Mouse (Mus musculus): ENCODE measurements at regions not wholly inside any gene's neighbourhood (a gene's known extent, or its start where the extent isn't known, plus 50 kb on each side); places are given as distances from the start of the nearest gene placed in this dataset.

DNA sequence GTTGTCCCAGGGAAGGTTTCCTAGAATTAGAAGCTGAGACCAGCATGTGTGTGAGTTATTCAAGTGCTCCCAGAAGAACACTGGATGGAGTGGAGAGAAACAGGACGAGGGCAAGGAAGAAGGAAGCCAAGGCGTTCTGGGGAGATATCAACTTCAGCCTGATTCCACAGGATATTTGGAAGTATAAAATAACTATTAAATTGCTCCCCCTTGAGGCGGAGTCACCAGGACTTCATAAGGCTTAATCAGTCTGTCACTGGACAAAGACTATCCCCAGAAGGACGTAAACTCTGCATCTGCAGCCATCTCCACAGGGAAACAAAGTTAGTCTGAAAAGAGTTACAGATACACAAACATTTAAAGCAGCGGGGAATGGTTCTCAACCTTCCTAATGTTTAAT, 103.9 kb upstream of the Mb21d2 start:
- WGBS: 72% methylated on average over 5 of the region's 5 CpGs
- no peak overlapping the region for H3K9ac ChIP-seq

DNA sequence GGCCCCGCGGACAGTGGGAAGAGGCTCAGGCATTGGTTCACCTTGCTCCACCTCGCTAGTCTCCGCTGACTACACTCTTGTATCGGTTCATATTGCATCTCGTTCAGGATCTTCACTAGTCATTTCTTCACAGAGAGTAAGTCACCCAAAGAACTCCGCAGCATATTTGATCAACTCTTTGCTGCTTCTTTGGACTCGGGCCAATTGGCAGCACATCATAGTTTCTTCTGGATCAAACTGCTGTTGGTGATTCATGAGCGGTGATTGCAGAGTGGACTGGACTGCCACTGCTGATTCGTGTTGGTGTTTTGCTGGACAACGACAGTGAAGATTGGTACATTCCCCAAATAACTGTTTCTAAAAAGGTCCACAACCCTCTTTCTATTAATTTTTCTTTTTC, 98.4 kb upstream of the Mb21d2 start:
- Histone ChIP-seq H3K4me1 (no peaks in the 10 kb centered on the region), H3K9me3 (replicated peaks) (no peaks in the 10 kb centered on the region), H3K36me3 (no peaks in the 10 kb centered on the region), H3K27ac (replicated peaks) (no peak overlapping the region), H3K9ac (no peak overlapping the region), H3K27me3 (no peaks in the 10 kb centered on the region), H3K4me2 (replicated peaks) (no peak overlapping the region), H3K4me3 (replicated peaks) (no peak overlapping the region)
- no peak for ATAC-seq (ENCODE audit: insufficient number of reproducible peaks, low FRiP score, low TSS enrichment, low read depth)
- 87% methylated on average over 11 of the region's 11 CpGs for WGBS

More for the DNA sequence above, 103.9 kb upstream of the Mb21d2 start:
- Histone ChIP-seq H3K4me1 (no peaks in the 10 kb centered on the region), H3K9me3 (replicated peaks) (no peaks in the 10 kb centered on the region), H3K27me3 (no peaks in the 10 kb centered on the region), H3K27ac (replicated peaks) (no peak overlapping the region), H3K4me2 (replicated peaks) (no peak overlapping the region), H3K36me3 (no peaks in the 10 kb centered on the region), H3K4me3 (replicated peaks) (no peak overlapping the region)
- no peak for ATAC-seq (ENCODE audit: insufficient number of reproducible peaks, low FRiP score, low TSS enrichment, low read depth)

DNA sequence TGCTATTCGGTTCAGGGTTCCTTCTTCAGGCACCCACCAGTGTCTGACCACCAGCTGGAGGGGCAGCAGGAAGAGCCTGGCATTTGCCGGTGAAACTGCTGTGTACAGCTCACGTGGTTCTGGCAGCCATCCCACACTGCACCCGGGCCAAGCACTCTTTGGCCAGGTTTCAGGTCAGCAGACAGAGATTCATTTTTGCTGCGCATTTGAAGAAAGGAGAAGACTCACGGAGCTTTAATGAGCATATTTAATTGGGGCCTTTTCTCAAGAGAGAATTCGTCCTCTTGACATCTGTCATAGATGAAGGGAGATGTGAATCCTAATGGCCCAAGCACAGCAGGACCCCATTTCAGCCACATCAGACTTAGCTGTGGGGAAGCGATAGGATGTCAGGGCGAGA, 71.8 kb upstream of the Mb21d2 start:
- Histone ChIP-seq H3K9ac (no peak overlapping the region), H3K36me3 (no peaks in the 10 kb centered on the region), H3K4me3 (replicated peaks) (no peak overlapping the region), H3K4me2 (replicated peaks) (no peak overlapping the region), H3K27ac (replicated peaks) (no peak overlapping the region), H3K9me3 (replicated peaks) (no peaks in the 10 kb centered on the region), H3K27me3 (no peaks in the 10 kb centered on the region), H3K4me1 (no peaks in the 10 kb centered on the region)
- no peak for ATAC-seq (ENCODE audit: insufficient number of reproducible peaks, low FRiP score, low TSS enrichment, low read depth)
- 75% methylated on average over 9 of the region's 9 CpGs for WGBS

DNA sequence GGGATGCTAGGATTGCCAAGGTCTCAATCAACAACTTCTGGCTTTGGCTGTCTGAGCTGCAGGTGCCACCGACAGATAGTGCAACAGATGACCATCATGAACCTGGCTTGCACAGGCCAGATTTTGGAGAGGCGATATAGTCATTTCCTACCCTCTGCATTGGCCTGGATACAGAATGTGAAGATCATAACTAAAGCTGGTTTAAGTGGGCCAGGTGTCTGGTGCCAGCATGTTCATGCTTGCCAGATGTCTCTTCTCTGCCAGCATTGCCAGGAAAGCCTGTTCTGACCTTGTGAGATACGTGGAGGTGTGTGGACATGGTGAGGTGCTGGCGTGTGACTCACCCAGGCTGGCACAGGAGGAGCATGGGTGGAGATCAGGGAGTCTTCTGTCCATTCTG, 70.2 kb upstream of the Mb21d2 start:
- H3K9ac ChIP-seq: no peak overlapping the region
- H3K4me3 ChIP-seq (replicated peaks): no peak overlapping the region
- H3K9me3 ChIP-seq (replicated peaks): no peaks in the 10 kb centered on the region
- ATAC-seq (ENCODE audit: insufficient number of reproducible peaks, low FRiP score, low TSS enrichment, low read depth): no peak
- H3K4me1 ChIP-seq: no peaks in the 10 kb centered on the region
- H3K4me2 ChIP-seq (replicated peaks): no peak overlapping the region
- 83% methylated on average over 4 of the region's 4 CpGs for WGBS
- no peaks in the 10 kb centered on the region for H3K27me3 ChIP-seq
- H3K27ac ChIP-seq (replicated peaks): no peak overlapping the region
- no peaks in the 10 kb centered on the region for H3K36me3 ChIP-seq

DNA sequence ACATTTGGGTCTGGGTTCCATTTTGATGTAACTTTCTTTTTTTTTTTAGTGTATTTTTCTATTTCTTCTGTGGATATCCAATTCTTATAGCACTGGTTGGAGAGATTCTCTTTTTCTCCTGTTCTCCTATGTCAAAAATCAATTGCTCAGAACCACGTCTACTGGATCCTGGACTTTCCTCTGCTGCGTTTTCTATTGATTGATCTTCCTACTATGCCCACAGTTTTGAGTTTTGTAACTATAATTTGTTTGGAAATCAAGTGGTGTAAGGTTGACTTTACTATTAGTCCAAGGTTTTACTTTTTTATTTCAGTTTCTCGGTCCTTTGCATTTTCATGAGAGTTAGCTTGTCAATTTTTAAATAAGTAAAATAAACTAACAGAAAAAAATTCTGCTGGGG, 67.2 kb upstream of the Mb21d2 start:
- 77% methylated on average over 3 of the region's 3 CpGs for WGBS
- Histone ChIP-seq H3K4me1 (no peaks in the 10 kb centered on the region), H3K27me3 (no peaks in the 10 kb centered on the region), H3K4me2 (replicated peaks) (no peak overlapping the region), H3K9me3 (replicated peaks) (no peaks in the 10 kb centered on the region), H3K27ac (replicated peaks) (no peak overlapping the region), H3K36me3 (no peaks in the 10 kb centered on the region), H3K4me3 (replicated peaks) (no peak overlapping the region), H3K9ac (no peak overlapping the region)
- no peak for ATAC-seq (ENCODE audit: insufficient number of reproducible peaks, low FRiP score, low TSS enrichment, low read depth)

DNA sequence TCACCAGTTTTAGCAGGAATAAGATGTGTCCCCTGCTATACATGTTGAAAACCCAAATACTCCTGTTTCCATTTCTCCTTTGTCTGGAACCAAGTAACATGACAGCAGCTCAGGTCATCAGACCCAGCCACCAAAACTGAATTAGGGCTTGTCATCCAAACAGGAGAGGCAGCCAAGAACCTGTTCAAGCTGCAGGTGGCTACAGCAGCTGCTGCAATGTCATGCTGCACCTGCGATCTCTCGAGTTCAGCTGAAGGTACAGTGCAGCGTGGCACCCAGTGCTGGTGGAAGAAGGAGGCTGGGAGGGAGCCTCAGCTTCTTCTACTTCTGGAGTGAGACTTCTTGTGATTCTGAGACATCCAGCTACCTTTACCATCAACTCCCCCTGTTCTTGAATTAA, 61.2 kb upstream of the Mb21d2 start:
- H3K4me2 ChIP-seq (replicated peaks): no peak overlapping the region
- no peak overlapping the region for H3K27ac ChIP-seq (replicated peaks)
- no peaks in the 10 kb centered on the region for H3K36me3 ChIP-seq
- H3K4me1 ChIP-seq: no peaks in the 10 kb centered on the region
- no peak overlapping the region for H3K9ac ChIP-seq
- WGBS: 80% methylated on average over 3 of the region's 3 CpGs
- no peak overlapping the region for H3K4me3 ChIP-seq (replicated peaks)
- no peaks in the 10 kb centered on the region for H3K27me3 ChIP-seq
- H3K9me3 ChIP-seq (replicated peaks): no peaks in the 10 kb centered on the region
- ATAC-seq (ENCODE audit: insufficient number of reproducible peaks, low FRiP score, low TSS enrichment, low read depth): no peak

DNA sequence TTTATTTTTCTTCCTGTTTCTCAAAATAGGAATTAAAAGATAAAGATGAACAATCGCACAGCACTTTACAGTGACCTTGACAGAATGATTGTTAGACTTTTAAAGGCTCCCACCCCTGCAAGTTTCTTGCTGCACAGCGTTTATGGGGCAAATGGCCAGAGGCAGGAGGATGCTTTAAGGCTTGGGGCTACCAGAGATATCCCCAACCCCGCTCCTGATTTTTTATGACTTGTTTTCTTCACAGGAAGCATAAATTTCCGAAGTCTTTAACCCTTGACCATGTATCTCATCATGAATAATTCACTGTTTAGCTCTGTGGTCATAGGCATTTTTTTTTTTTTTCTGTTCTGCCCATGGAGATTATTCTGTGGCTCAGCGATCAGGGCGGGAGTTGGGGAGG, 55.5 kb upstream of the Mb21d2 start:
- Histone ChIP-seq H3K4me3 (replicated peaks) (no peak overlapping the region), H3K4me2 (replicated peaks) (no peak overlapping the region), H3K9ac (no peak overlapping the region), H3K4me1 (no peaks in the 10 kb centered on the region), H3K36me3 (no peaks in the 10 kb centered on the region), H3K9me3 (replicated peaks) (no peaks in the 10 kb centered on the region), H3K27ac (replicated peaks) (no peak overlapping the region), H3K27me3 (no peaks in the 10 kb centered on the region)
- no peak for ATAC-seq (ENCODE audit: insufficient number of reproducible peaks, low FRiP score, low TSS enrichment, low read depth)
- 41% methylated on average over 6 of the region's 6 CpGs for WGBS

DNA sequence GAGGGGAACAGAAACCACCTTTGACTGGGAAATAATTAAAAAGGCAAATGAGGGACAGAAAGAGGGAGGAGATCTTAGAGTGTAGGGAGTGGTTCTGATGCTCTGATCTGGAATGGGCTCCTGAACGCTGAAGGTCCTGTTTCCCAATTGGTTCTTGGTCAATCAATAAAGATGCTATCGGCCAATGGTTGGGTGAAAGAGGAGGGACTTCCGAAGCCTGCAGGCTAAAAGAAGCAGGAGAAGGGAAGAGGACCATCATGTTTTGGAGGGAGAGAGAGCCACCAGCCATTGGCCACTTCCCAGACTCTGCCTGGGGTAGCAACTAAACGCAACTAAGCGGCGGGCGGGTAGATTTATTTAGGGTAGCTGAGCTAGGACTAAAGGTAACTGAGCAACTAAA, 53.4 kb upstream of the Mb21d2 start:
- no peaks in the 10 kb centered on the region for H3K27me3 ChIP-seq
- no peaks in the 10 kb centered on the region for H3K4me1 ChIP-seq
- H3K4me2 ChIP-seq (replicated peaks): no peak overlapping the region
- H3K9ac ChIP-seq: no peak overlapping the region
- no peaks in the 10 kb centered on the region for H3K36me3 ChIP-seq
- no peak for ATAC-seq (ENCODE audit: insufficient number of reproducible peaks, low FRiP score, low TSS enrichment, low read depth)
- no peaks in the 10 kb centered on the region for H3K9me3 ChIP-seq (replicated peaks)
- no peak overlapping the region for H3K4me3 ChIP-seq (replicated peaks)
- 81% methylated on average over 7 of the region's 7 CpGs for WGBS
- H3K27ac ChIP-seq (replicated peaks): no peak overlapping the region
